Mouse (Mus musculus) hindbrain, embryonic 10.5 days (tissue): Measurements from ENCODE around the gene Ccdc33. TPM values are rescaled to one million over a fixed set of nuclear protein-coding genes. Genes with fewer than 3 reads are reported as not detected.

Source experiments
- DNase-seq: peaks from one replicate; pipeline ENCODE4 v3.0.0-alpha.2; 2017; ENCODE audit warnings: low spot score
- H3K27ac ChIP-seq: fragments of 300-500 bp; sonication (generic); 2 replicates; pipeline ENCODE4 v1.5.1; 2016; ENCODE audit warnings: mild to moderate bottlenecking, moderate library complexity
- H3K27me3 ChIP-seq: fragments of 300-500 bp; sonication (generic); 2 replicates; pipeline ENCODE4 v1.6.1; 2016; ENCODE audit warnings: mild to moderate bottlenecking; ENCODE audit not compliant: poor library complexity, insufficient read depth, severe bottlenecking
- H3K36me3 ChIP-seq: fragments of 300-500 bp; sonication (generic); 2 replicates; pipeline ENCODE4 v1.6.1; 2016; ENCODE audit warnings: mild to moderate bottlenecking, moderate library complexity
- H3K4me1 ChIP-seq: fragments of 300-500 bp; sonication (generic); replicated peaks from 2 replicates; pipeline ENCODE4 v1.6.1; 2016; ENCODE audit warnings: mild to moderate bottlenecking
- H3K4me3 ChIP-seq: fragments of 300-500 bp; sonication (generic); 2 replicates; pipeline ENCODE4 v1.5.1; 2016; ENCODE audit warnings: mild to moderate bottlenecking, moderate library complexity
- H3K9me3 ChIP-seq: fragments of 300-500 bp; sonication (generic); 2 replicates; pipeline ENCODE4 v1.6.1; 2016; ENCODE audit warnings: mild to moderate bottlenecking, moderate library complexity
- WGBS: fragments of 180-500 bp; shearing (Covaris S2); methylation state at CpG from one replicate; pipeline ENCODE4 v1.1.7; 2016; 5-methylcytosine and 5-hydroxymethylcytosine counted together
- polyA plus RNA-seq: library from polyadenylated mRNA; unstranded; fragments of >200 nt; fragmentation: Nextera tagmentation; extraction: Ambion mirVana; gene quantifications from 2 replicates; pipeline ENCODE4 v1.2.1, GENCODE M21; 2016

Ccdc33 gene
- polyA plus RNA-seq, 1 experiment from 2014 or later = 0.99 TPM

DNA sequence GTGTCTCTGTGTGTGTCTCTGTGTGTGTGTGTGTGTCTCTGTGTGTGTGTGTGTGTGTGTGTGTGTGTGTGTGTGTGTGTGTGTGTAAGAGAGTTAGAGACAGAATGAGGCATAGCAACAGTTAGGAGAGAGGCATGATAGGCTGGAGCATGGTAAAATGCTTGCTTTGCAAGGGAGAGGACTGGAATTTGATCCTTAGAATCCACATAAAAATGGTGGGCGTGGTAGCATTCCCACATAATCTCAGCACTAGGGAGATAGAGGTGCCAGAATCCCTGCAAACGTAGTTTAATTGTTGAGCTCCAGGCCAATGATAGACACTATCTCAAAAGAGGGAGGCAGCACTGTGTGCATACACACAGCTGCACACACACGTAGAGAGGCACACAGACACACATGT is 6.5 kb upstream of the Ccdc33 start:
- peaks cover 73% of the 10 kb centered on the region for H3K27me3 ChIP-seq
- 59% methylated on average over 3 of the region's 3 CpGs for WGBS
- H3K27ac ChIP-seq = no peak overlapping the region

DNA sequence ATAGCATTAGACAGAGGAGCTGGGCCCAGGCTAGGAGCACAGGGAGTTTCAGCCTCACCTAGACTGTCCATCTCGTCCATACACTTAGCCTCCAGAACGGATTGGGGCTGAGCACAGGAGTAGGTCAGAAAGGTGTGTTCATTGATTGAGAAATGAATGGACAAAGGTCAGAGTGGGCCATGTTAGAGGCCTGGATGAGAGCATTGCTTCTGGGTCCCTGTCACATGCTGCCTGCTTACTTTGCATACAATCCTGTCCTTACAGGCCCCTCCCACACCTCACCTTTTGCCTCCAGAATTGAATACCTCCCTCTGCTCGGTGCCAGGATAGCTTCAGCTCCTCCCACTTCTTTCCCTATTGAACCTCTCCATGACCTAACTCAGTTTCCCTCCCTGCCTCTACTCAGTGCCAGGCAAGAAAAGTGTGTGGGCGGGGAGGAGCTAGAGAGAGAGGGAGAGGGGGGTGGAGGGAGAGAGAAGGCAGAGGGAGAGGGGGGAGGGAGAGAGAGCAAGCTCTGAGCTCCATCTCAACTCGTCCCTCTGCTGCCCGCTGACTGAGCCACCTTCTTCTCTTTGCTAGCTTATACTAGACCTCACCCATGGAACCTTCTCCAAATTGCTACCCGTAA is 2.5 kb downstream of the Ccdc33 start:
- peaks cover 71% of the 10 kb centered on the region for H3K4me1 ChIP-seq
- WGBS = 30% methylated on average over 7 of the region's 7 CpGs

More for the DNA sequence above, 6.5 kb upstream of the Ccdc33 start:
- no peaks in the 10 kb centered on the region for H3K9me3 ChIP-seq
- no peaks in the 10 kb centered on the region for H3K36me3 ChIP-seq
- peaks cover 70% of the 10 kb centered on the region for H3K4me1 ChIP-seq
- no peak for DNase-seq
- H3K4me3 ChIP-seq = no peak overlapping the region

DNA sequence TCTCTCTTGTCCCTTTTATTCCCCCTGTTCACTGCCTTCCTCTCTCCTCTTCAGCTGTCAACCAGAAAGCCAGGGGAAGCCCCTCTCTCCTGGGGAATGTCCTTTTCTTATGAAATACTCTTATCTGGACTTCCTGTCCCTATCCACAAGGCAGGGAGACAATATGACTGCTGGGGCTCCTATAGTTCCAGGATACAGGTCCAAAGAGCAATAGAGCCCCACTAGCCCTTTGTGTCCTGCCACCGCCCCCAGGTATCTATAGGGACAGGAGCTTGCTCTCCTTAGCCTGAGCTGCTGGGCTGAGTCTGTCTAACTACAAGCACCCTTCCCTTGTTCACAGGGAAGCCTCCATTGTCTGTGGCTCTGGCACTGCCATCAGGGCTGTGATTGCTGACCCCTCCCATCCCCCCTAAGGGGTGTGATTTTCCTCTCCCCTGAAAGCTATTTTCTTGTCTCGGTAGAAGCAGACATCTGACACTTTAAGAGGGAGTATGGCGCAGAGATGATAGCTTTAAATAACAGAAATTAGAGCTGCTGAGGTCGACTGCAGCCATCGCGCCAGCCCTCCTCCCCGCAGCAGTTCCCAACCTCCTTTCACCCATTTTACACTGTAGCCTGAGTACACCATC is 3.2 kb downstream of the Ccdc33 start:
- H3K4me1 ChIP-seq = peaks cover 78% of the 10 kb centered on the region
- DNase-seq = no peak

More for the DNA sequence above, 2.5 kb downstream of the Ccdc33 start:
- no peaks in the 10 kb centered on the region for H3K9me3 ChIP-seq
- H3K36me3 ChIP-seq = no peaks in the 10 kb centered on the region
- no peak for DNase-seq
- H3K27me3 ChIP-seq = peaks cover 64% of the 10 kb centered on the region
- no peak overlapping the region for H3K4me3 ChIP-seq
- H3K27ac ChIP-seq = peak overlapping the region; percentile 88

DNA sequence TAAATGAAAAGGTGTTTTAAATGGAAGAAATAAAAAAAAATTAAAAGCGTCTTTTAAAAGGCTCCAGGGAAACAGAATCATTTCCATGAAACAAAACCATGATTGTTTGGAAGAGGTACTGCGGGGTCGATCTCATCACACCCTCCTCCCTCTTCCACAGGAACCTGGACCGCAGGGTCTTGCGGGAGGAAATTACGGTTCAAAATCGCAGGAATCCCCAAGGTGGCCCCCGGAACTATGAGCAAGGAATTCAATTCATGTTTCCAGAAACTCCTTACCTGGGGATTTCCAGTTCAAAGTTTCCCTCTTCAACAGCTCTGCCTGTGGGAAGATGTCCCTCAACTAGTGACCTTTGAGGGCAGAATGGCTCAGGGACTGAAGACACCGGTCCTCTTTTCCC is 4.6 kb downstream of the Ccdc33 start:
- Histone ChIP-seq H3K4me3 (peak overlapping the region; percentile 43), H3K36me3 (no peaks in the 10 kb centered on the region), H3K9me3 (no peaks in the 10 kb centered on the region), H3K27me3 (peaks cover 76% of the 10 kb centered on the region), H3K27ac (peak overlapping the region; percentile 88), H3K4me1 (peaks cover 83% of the 10 kb centered on the region)
- DNase-seq = no peak
- WGBS = 3% methylated on average over 9 of the region's 9 CpGs

More for the DNA sequence above, 3.2 kb downstream of the Ccdc33 start:
- Histone ChIP-seq H3K9me3 (no peaks in the 10 kb centered on the region), H3K27ac (peak overlapping the region; percentile 88), H3K36me3 (no peaks in the 10 kb centered on the region), H3K27me3 (peaks cover 66% of the 10 kb centered on the region), H3K4me3 (no peak overlapping the region)
- 24% methylated on average over 7 of the region's 7 CpGs for WGBS

DNA sequence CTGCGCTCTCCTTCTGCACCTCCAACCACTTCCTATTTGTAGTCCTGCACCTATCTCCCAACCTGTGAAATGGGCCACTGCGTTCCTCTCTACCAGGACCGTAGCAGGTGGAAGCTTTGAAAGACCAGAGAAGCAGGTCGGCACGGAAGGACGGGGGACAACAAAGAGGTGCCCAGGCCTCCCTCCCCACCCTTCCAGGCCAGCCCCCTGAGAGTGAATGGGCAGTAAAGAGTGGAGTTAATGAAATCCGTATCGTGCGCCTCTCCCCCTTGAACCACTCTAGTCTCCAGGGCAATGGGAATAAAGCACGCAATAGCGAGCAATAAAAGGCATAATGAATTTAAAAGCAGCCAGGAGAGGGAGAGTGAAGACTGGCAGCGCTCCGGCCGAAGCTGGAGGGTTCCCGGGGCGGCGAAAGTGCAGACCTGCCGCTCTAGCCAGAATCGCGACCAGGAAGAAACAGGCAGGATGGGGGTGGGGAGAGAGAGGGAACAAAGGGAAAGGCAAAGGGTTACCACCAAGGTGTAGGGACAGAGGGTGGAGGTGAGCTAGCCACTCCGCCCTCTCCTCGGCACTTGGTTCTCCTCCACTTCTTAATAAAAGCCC is 5.2 kb downstream of the Ccdc33 start:
- peak overlapping the region; percentile 43 for H3K4me3 ChIP-seq
- WGBS = 1% methylated on average over 22 of the region's 22 CpGs
- H3K36me3 ChIP-seq = no peaks in the 10 kb centered on the region
- peak; percentile 58 for DNase-seq
- H3K27me3 ChIP-seq = peaks cover 72% of the 10 kb centered on the region
- H3K4me1 ChIP-seq = peaks cover 81% of the 10 kb centered on the region
- H3K9me3 ChIP-seq = no peaks in the 10 kb centered on the region
- peak overlapping the region; percentile 88 for H3K27ac ChIP-seq

DNA sequence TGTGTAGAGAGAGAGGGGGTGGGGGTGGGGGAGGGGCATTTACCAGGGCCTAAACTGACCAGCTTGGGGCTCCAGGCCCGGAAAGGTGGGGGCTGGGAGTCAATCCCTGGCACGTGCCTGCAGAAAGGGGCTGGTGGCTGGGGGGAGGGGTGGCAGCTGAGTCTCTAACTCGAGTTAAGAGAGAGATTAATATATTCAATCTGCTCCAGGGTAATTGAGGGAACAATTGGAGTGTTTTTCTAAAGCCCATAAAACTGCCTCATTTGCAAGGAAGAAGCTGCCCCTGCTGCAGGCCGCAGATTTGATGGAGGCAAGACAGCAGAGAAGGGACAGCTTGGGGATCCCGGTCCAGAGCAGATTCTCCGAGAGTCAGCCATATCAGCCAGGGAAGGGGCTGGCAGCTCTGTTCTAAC is 5.8 kb downstream of the Ccdc33 start:
- H3K4me1 ChIP-seq = peaks cover 78% of the 10 kb centered on the region
- H3K36me3 ChIP-seq = no peaks in the 10 kb centered on the region
- H3K9me3 ChIP-seq = no peaks in the 10 kb centered on the region
- H3K4me3 ChIP-seq = peak overlapping the region; percentile 43
- H3K27ac ChIP-seq = peak overlapping the region; percentile 88
- DNase-seq = peak; percentile 83
- H3K27me3 ChIP-seq = peaks cover 67% of the 10 kb centered on the region
- 0% methylated on average over 6 of the region's 6 CpGs for WGBS

DNA sequence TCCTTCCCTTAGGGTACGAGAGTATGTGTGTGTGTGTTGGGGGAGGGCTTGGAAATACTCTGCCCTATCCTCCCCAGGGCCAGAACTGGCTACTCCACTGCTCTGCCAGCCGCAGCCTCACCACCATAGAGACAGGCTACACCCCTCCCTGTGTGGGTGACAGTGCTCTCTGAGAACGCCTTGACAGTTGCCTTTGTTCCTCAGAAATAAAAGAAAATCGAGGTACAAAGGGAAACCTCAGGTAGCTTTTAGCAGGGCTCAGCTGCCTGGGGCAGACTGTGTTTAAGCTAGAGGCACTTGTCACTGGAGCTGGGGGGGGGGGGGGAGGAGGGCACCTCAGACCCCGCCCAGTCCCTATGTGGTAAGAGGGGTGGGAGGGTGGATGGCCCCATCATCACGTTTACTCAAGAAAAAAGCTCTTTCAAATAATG is 6.3 kb downstream of the Ccdc33 start:
- no peaks in the 10 kb centered on the region for H3K9me3 ChIP-seq
- H3K4me1 ChIP-seq = peaks cover 83% of the 10 kb centered on the region
- DNase-seq = peak; percentile 65
- H3K36me3 ChIP-seq = no peaks in the 10 kb centered on the region
- peak overlapping the region; percentile 43 for H3K4me3 ChIP-seq
- H3K27me3 ChIP-seq = peaks cover 62% of the 10 kb centered on the region
- 5% methylated on average over 6 of the region's 6 CpGs for WGBS
- H3K27ac ChIP-seq = peak overlapping the region; percentile 88

DNA sequence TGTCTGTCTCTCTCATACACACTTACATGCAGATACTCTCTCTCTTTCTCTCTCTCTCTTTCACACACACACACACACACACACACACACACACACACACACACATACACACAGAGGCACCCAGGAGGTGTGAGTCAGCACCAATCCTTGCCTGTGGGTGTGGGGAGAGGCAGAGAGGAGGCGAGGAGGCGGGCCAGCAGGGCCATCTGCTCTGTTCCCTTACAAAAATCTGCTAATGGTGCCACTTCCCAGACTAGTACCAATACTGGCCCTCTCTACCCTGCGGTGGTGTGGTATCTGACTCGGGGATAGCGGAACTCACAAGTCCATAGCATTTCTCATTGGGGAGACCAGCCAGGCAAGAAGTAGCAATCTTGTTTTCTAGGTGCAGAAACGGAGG is 7.2 kb downstream of the Ccdc33 start:
- DNase-seq = no peak
- Histone ChIP-seq H3K4me1 (peaks cover 82% of the 10 kb centered on the region), H3K9me3 (no peaks in the 10 kb centered on the region), H3K27ac (peak overlapping the region; percentile 88), H3K4me3 (no peak overlapping the region), H3K36me3 (no peaks in the 10 kb centered on the region), H3K27me3 (peaks cover 59% of the 10 kb centered on the region)
- 48% methylated on average over 6 of the region's 6 CpGs for WGBS

DNA sequence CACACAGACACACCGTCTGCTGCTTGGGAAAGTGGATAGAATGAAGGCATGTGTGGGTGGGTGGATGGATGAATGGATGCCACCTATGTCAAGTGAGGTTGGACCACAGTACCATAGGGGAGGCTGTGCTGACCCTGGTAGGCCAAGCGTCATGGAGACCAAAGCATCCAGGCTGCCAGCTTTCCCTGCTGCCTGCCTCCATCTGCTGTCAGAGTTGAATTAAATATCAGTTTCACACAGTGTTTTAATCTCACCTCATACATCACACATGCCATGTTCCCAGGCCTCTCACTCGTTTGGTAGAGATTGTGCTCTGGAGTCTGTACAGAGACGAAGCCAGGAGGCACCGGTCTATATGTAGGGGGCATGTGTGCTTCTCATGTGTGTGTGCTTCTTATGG is 7.8 kb downstream of the Ccdc33 start:
- Histone ChIP-seq H3K36me3 (no peaks in the 10 kb centered on the region), H3K27ac (peak overlapping the region; percentile 88; the same call in 1 of the 2 replicates), H3K27me3 (peaks cover 54% of the 10 kb centered on the region), H3K4me3 (no peak overlapping the region), H3K4me1 (peaks cover 82% of the 10 kb centered on the region), H3K9me3 (no peaks in the 10 kb centered on the region)
- DNase-seq = no peak
- WGBS = 79% methylated on average over 5 of the region's 5 CpGs

DNA sequence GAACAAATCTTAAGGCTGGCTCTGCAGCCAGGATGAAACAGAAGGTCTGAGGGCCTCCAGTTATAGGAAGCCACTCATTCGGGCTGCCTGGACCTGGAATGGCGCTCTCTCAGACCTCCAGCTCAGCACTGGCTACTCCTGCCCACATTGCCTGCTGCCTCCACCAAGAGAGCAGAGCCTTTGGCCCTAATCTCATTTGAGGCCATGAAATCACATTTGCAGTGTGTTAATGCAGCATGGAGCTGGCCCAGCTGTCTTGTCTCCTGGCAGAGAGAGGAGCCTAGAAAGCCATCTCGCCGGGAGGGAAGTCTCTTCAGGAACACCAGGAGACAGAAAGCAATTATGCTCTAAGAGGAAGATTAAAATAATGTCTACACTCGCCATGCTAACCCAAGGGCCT is 11.1 kb downstream of the Ccdc33 start:
- WGBS = 59% methylated on average over 5 of the region's 5 CpGs
- H3K36me3 ChIP-seq = no peaks in the 10 kb centered on the region
- no peaks in the 10 kb centered on the region for H3K9me3 ChIP-seq
- H3K4me1 ChIP-seq = peaks cover 67% of the 10 kb centered on the region
- no peak for DNase-seq
- peaks cover 52% of the 10 kb centered on the region for H3K27me3 ChIP-seq
- H3K27ac ChIP-seq = peak overlapping the region; percentile 31
- no peak overlapping the region for H3K4me3 ChIP-seq

DNA sequence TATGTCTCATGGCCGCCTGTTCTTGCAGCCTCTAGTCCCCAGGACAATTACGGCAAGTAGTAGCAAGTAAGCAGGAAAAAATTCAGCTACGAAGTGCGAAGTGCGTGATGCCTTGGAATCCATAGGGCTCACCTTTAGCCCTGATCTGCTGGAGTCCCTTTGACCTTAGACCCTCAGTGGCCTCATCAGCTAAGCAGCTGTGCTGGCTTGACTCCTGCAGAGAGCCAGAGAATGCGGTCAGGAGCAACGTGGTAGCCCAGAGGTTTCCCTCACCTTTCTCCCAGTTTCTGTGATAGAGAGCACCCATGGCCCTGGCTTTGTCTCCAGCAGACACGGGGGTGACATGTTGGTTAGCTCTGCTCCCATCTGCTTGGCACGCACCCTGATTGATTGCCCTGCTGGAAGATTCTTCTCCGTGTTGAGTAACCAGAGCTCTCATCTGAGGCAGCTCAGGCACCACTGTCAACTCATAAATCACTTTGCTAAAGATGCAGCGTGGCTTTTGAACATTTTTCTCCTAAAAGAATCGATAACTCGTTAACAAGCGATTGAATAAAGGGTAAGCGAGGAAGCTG is 12.9 kb downstream of the Ccdc33 start:
- Histone ChIP-seq H3K27ac (peak overlapping the region; percentile 59; the same call in 1 of the 2 replicates), H3K4me1 (peaks cover 50% of the 10 kb centered on the region), H3K9me3 (no peaks in the 10 kb centered on the region), H3K4me3 (no peak overlapping the region), H3K36me3 (no peaks in the 10 kb centered on the region), H3K27me3 (peaks cover 42% of the 10 kb centered on the region)
- 63% methylated on average over 15 of the region's 15 CpGs for WGBS
- no peak for DNase-seq

DNA sequence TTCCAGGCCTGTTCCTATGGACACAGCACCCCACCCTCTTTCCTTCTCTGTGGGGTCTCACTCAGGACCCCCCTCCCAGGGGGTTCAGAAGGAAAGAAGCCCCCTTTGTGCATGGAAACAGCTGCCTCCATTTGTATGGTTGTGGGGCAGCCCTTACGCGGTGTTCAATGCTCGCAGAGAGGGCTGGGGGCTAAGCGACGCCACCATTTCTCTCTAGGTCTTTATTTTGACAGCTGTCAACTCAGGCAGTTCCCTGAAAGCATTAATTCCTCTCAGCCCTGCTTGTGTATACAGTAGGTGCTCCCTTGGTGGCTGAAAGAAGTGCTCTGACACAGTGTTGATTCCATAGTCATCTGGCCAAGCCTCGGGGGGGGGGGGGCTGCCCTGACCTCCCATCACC is 15.0 kb downstream of the Ccdc33 start:
- DNase-seq = no peak

DNA sequence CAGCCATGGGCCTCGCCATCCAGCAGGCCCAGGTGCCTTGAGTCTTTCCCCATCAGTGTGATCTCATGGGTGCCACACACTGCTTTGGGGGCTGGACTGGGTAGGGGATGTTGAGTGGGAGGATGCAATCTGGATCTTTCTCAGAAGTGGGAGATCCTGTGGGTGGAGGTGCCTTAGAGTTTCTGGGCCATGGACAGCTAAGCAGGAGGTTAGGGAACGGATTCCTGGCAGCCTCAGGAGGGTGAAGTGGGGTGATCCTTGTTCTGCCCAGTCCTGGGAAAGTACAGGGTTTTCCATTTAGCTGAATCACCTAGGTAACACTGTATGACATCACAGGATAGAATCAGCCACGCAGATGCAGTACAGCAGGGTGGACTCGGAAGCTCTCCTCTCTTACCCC is 16.6 kb downstream of the Ccdc33 start:
- 76% methylated on average over 4 of the region's 4 CpGs for WGBS
- Histone ChIP-seq H3K27me3 (peaks cover 40% of the 10 kb centered on the region), H3K36me3 (no peaks in the 10 kb centered on the region), H3K9me3 (no peaks in the 10 kb centered on the region), H3K27ac (0 out of 2 replicates have a peak overlapping the region, but pooled peaks have one; percentile 24), H3K4me3 (no peak overlapping the region), H3K4me1 (peaks cover 51% of the 10 kb centered on the region)
- no peak for DNase-seq

More for the DNA sequence above, 15.0 kb downstream of the Ccdc33 start:
- no peaks in the 10 kb centered on the region for H3K9me3 ChIP-seq
- peaks cover 29% of the 10 kb centered on the region for H3K27me3 ChIP-seq
- H3K4me3 ChIP-seq = no peak overlapping the region
- H3K4me1 ChIP-seq = peaks cover 51% of the 10 kb centered on the region
- peak overlapping the region; percentile 36; the same call in 1 of the 2 replicates for H3K27ac ChIP-seq
- no peaks in the 10 kb centered on the region for H3K36me3 ChIP-seq
- WGBS = 66% methylated on average over 6 of the region's 6 CpGs
